In genomic region chr19:6204265-6204664, GRCm38 (mm10) we compare ENCODE assay signal across 25 mouse cellular contexts. TPM values are rescaled to one million over a fixed set of nuclear protein-coding genes. Genes with fewer than 3 reads are reported as not detected.
DNase-seq lines count a peak whose midpoint lies in the region; ATAC-seq and TF ChIP-seq lines count a peak whose summit lies in the region.
"Had no signal": no experiment of that assay in that cellular context is flagged by ENCODE, and none has a peak within 500 bp of the region (broad histone marks: within the 10 kb centered on the region; RNA-seq: fewer than 3 reads in every experiment).

No protein-coding gene starts in this region.

- no peaks in the 10 kb centered on the region for H3K36me3 ChIP-seq in intestine, embryonic 15.5 days
- no peaks in the 10 kb centered on the region for H3K36me3 ChIP-seq in intestine, embryonic 16.5 days (ENCODE audit: control insufficient read depth, insufficient read depth, low read length)
- H3K36me3 ChIP-seq in intestine, postnatal 0 days (ENCODE audit: control insufficient read depth, insufficient read depth) = no peaks in the 10 kb centered on the region
- no peaks in the 10 kb centered on the region for H3K36me3 ChIP-seq in stomach, postnatal 0 days (ENCODE audit: control insufficient read depth, insufficient read depth, low read length)
- no peaks in the 10 kb centered on the region for H3K36me3 ChIP-seq in midbrain, embryonic 16.5 days (ENCODE audit: control insufficient read depth, insufficient read depth, low read length)
- no peaks in the 10 kb centered on the region for H3K36me3 ChIP-seq in midbrain, postnatal 0 days (ENCODE audit: insufficient read depth, low read length)
- H3K36me3 ChIP-seq in lung, postnatal 0 days (ENCODE audit: insufficient read depth, low read length) = no peaks in the 10 kb centered on the region
- H3K36me3 ChIP-seq: G1E had no signal

- TF ChIP-seq CTCF in intestine, postnatal 0 days (IDR thresholded peaks at IDR 0.05; ENCODE audit: low read depth) = no peak
- no peak for TF ChIP-seq CTCF in stomach, postnatal 0 days (IDR thresholded peaks at IDR 0.05; ENCODE audit: low read depth)
- TF ChIP-seq CTCF in midbrain, postnatal 0 days (IDR thresholded peaks at IDR 0.05) = no peak
- TF ChIP-seq CTCF in lung, postnatal 0 days (IDR thresholded peaks at IDR 0.05) = no peak

- no peak overlapping the region for H3K9ac ChIP-seq in intestine, embryonic 15.5 days
- no peak overlapping the region for H3K9ac ChIP-seq in intestine, embryonic 16.5 days (ENCODE audit: low read depth, low read length)
- no peak overlapping the region for H3K9ac ChIP-seq in intestine, postnatal 0 days (ENCODE audit: low read depth, low read length)
- no peak overlapping the region for H3K9ac ChIP-seq in stomach, postnatal 0 days (ENCODE audit: low read length)
- no peak overlapping the region for H3K9ac ChIP-seq in midbrain, embryonic 16.5 days (ENCODE audit: low read depth, low read length)
- H3K9ac ChIP-seq in midbrain, postnatal 0 days (replicated peaks; ENCODE audit: low read length, poor library complexity, severe bottlenecking) = no peak overlapping the region
- no peak overlapping the region for H3K9ac ChIP-seq in lung, postnatal 0 days (replicated peaks; ENCODE audit: low read depth)

- no peaks in the 10 kb centered on the region; the same call in 1 of the 2 replicates for H3K4me1 ChIP-seq in intestine, embryonic 15.5 days (replicated peaks)
- H3K4me1 ChIP-seq in intestine, embryonic 16.5 days (ENCODE audit: control insufficient read depth, insufficient read depth, low read length) = peaks cover 2% of the 10 kb centered on the region; the same call in 1 of the 2 replicates
- peaks cover 3% of the 10 kb centered on the region; the same call in 1 of the 2 replicates for H3K4me1 ChIP-seq in intestine, postnatal 0 days (replicated peaks; ENCODE audit: control insufficient read depth, insufficient read depth, low read length)
- no peaks in the 10 kb centered on the region for H3K4me1 ChIP-seq in stomach, postnatal 0 days (replicated peaks; ENCODE audit: control insufficient read depth, insufficient read depth)
- H3K4me1 ChIP-seq in midbrain, embryonic 16.5 days (ENCODE audit: control insufficient read depth, insufficient read depth, low read length) = no peaks in the 10 kb centered on the region
- H3K4me1 ChIP-seq in midbrain, postnatal 0 days (ENCODE audit: insufficient read depth, low read length) = no peaks in the 10 kb centered on the region
- H3K4me1 ChIP-seq in lung, postnatal 0 days (ENCODE audit: insufficient read depth, low read depth, low read length) = no peaks in the 10 kb centered on the region

- H3K9me3 ChIP-seq in intestine, embryonic 15.5 days = no peaks in the 10 kb centered on the region
- no peaks in the 10 kb centered on the region for H3K9me3 ChIP-seq in intestine, embryonic 16.5 days (ENCODE audit: control insufficient read depth, low read length)
- H3K9me3 ChIP-seq in intestine, postnatal 0 days (ENCODE audit: control insufficient read depth) = no peaks in the 10 kb centered on the region
- no peaks in the 10 kb centered on the region for H3K9me3 ChIP-seq in stomach, postnatal 0 days (ENCODE audit: control insufficient read depth, low read length)
- H3K9me3 ChIP-seq in midbrain, embryonic 16.5 days (replicated peaks; ENCODE audit: control insufficient read depth, low read length, poor library complexity, severe bottlenecking) = no peaks in the 10 kb centered on the region
- no peaks in the 10 kb centered on the region for H3K9me3 ChIP-seq in midbrain, postnatal 0 days (ENCODE audit: low read length)
- no peaks in the 10 kb centered on the region for H3K9me3 ChIP-seq in lung, postnatal 0 days (ENCODE audit: low read length)
- H3K9me3 ChIP-seq: G1E had no signal

- DNase-seq in stomach, postnatal 0 days (ENCODE audit: low spot score) = peak; percentile 41
- no peak for DNase-seq in midbrain, postnatal 0 days (ENCODE audit: low spot score)
- DNase-seq in cerebellum, postnatal 25 days = no peak
- DNase-seq in lung, postnatal 0 days (ENCODE audit: low spot score) = no peak
- DNase-seq: adrenal gland, adult 2 months; adrenal gland, adult 8-10 months; adrenal gland, postnatal 10 days; adrenal gland, postnatal 14 days; adrenal gland, postnatal 25 days; adrenal gland, postnatal 36 days; B cell, adult 2 months; cerebellum, adult 11 months; cerebellum, adult 11-12 months had no signal

- H3K27me3 ChIP-seq in intestine, embryonic 15.5 days (replicated peaks) = no peaks in the 10 kb centered on the region
- H3K27me3 ChIP-seq in intestine, embryonic 16.5 days (replicated peaks; ENCODE audit: control insufficient read depth, insufficient read depth, low read length) = no peaks in the 10 kb centered on the region
- H3K27me3 ChIP-seq in intestine, postnatal 0 days (replicated peaks; ENCODE audit: control insufficient read depth, insufficient read depth, low read length) = no peaks in the 10 kb centered on the region
- no peaks in the 10 kb centered on the region for H3K27me3 ChIP-seq in stomach, postnatal 0 days (ENCODE audit: control insufficient read depth, insufficient read depth, low read length)
- H3K27me3 ChIP-seq in midbrain, embryonic 16.5 days (ENCODE audit: control insufficient read depth, insufficient read depth, low read depth, low read length) = no peaks in the 10 kb centered on the region
- no peaks in the 10 kb centered on the region for H3K27me3 ChIP-seq in midbrain, postnatal 0 days (ENCODE audit: insufficient read depth, low read length)
- no peaks in the 10 kb centered on the region for H3K27me3 ChIP-seq in lung, postnatal 0 days (replicated peaks; ENCODE audit: insufficient read depth, low read length)
- H3K27me3 ChIP-seq: CH12.LX had no signal

- WGBS in intestine, embryonic 15.5 days = 57% methylated on average over 2 of the region's 2 CpGs
- WGBS in intestine, embryonic 16.5 days = 65% methylated on average over 2 of the region's 2 CpGs
- WGBS in intestine, postnatal 0 days = 43% methylated on average over 2 of the region's 2 CpGs
- whole genome bisulfite sequencing in stomach, postnatal 0 days = 67% methylated on average over 2 of the region's 2 CpGs
- WGBS in midbrain, embryonic 16.5 days = 88% methylated on average over 2 of the region's 2 CpGs
- 84% methylated on average over 2 of the region's 2 CpGs for WGBS in midbrain, postnatal 0 days
- WGBS in lung, postnatal 0 days = 67% methylated on average over 2 of the region's 2 CpGs

- no peak overlapping the region for H3K27ac ChIP-seq in intestine, embryonic 15.5 days
- no peak overlapping the region; the same call in 1 of the 2 replicates for H3K27ac ChIP-seq in intestine, embryonic 16.5 days (ENCODE audit: low read length)
- no peak overlapping the region for H3K27ac ChIP-seq in intestine, postnatal 0 days (ENCODE audit: low read depth, low read length)
- H3K27ac ChIP-seq in stomach, postnatal 0 days (replicated peaks) = no peak overlapping the region
- no peak overlapping the region for H3K27ac ChIP-seq in midbrain, embryonic 16.5 days (ENCODE audit: low read length)
- H3K27ac ChIP-seq in midbrain, postnatal 0 days (ENCODE audit: low read depth, low read length) = no peak overlapping the region
- H3K27ac ChIP-seq in lung, postnatal 0 days (ENCODE audit: low read length) = no peak overlapping the region

- H3K4me2 ChIP-seq in intestine, embryonic 15.5 days (replicated peaks) = no peak overlapping the region
- no peak overlapping the region for H3K4me2 ChIP-seq in intestine, embryonic 16.5 days (ENCODE audit: low read depth, low read length)
- H3K4me2 ChIP-seq in intestine, postnatal 0 days (replicated peaks; ENCODE audit: low read depth) = no peak overlapping the region
- H3K4me2 ChIP-seq in stomach, postnatal 0 days (replicated peaks; ENCODE audit: low read depth) = no peak overlapping the region
- H3K4me2 ChIP-seq in midbrain, embryonic 16.5 days (ENCODE audit: low read length) = no peak overlapping the region
- no peak overlapping the region for H3K4me2 ChIP-seq in midbrain, postnatal 0 days (ENCODE audit: low read depth, low read length, poor library complexity, severe bottlenecking)
- no peak overlapping the region for H3K4me2 ChIP-seq in lung, postnatal 0 days (replicated peaks; ENCODE audit: low read depth, low read length)

- peak; percentile 66; the same call in 1 of the 2 replicates for ATAC-seq in intestine, embryonic 15.5 days
- peak; percentile 66 for ATAC-seq in intestine, embryonic 16.5 days
- ATAC-seq in intestine, postnatal 0 days = peak; percentile 74
- peak; percentile 75; the same call in 1 of the 2 replicates for ATAC-seq in stomach, postnatal 0 days (ENCODE audit: low FRiP score, low TSS enrichment)
- ATAC-seq in midbrain, embryonic 16.5 days = no peak
- no peak for ATAC-seq in midbrain, postnatal 0 days (ENCODE audit: low FRiP score)
- ATAC-seq in lung, postnatal 0 days = no peak
- ATAC-seq: activated CD4-positive, CD25-positive, alpha-beta regulatory T cell, adult 4 months; CD4-positive, CD25-positive, alpha-beta regulatory T cell, adult 4 months; Patski had no signal

- TF ChIP-seq EP300 in stomach, postnatal 0 days (optimal IDR thresholded peaks at IDR 0.05) = no peak
- TF ChIP-seq EP300 in lung, postnatal 0 days (IDR thresholded peaks at IDR 0.05) = no peak

- no peak overlapping the region for H3K4me3 ChIP-seq in intestine, embryonic 15.5 days (replicated peaks)
- H3K4me3 ChIP-seq in intestine, embryonic 16.5 days (ENCODE audit: low read length) = no peak overlapping the region
- H3K4me3 ChIP-seq in intestine, postnatal 0 days (ENCODE audit: low read depth, low read length) = no peak overlapping the region
- no peak overlapping the region for H3K4me3 ChIP-seq in stomach, postnatal 0 days (ENCODE audit: low read depth, low read length)
- H3K4me3 ChIP-seq in midbrain, embryonic 16.5 days (ENCODE audit: low read depth, low read length) = no peak overlapping the region
- H3K4me3 ChIP-seq in midbrain, postnatal 0 days (ENCODE audit: low read depth, low read length) = no peak overlapping the region
- H3K4me3 ChIP-seq in lung, postnatal 0 days (ENCODE audit: low read depth, low read length) = no peak overlapping the region

RNA-seq across cellular contexts. Expression of gene Majin, which starts 20.1 kb away (rescaled TPM):
- not detected in 2 replicates for polyA plus RNA-seq in intestine, embryonic 15.5 days (2015; fragmentation: Nextera tagmentation; extraction: Ambion mirVana)
- polyA plus RNA-seq in intestine, embryonic 16.5 days (2015; fragmentation: Nextera tagmentation; extraction: Ambion mirVana) = not detected in 2 replicates
- 0.20 TPM in 1 of 2 replicates, not detected in the other for polyA plus RNA-seq in intestine, postnatal 0 days (2015; fragmentation: Nextera tagmentation; extraction: Ambion mirVana)
- 0.11 TPM in 1 of 2 replicates, not detected in the other for polyA plus RNA-seq in stomach, postnatal 0 days (2015; fragmentation: Nextera tagmentation; extraction: Ambion mirVana)
- not detected in 2 replicates for polyA plus RNA-seq in midbrain, embryonic 16.5 days (2015; fragmentation: Nextera tagmentation; extraction: Ambion mirVana)
- total RNA-seq in midbrain, postnatal 0 days (2014; rRNA removed) = not detected in 2 replicates
- polyA plus RNA-seq in midbrain, postnatal 0 days (2015; fragmentation: Nextera tagmentation; extraction: Ambion mirVana) = 0.16 and 0.18 TPM in 2 replicates
- polyA plus RNA-seq in lung, postnatal 0 days (2015; fragmentation: Nextera tagmentation; extraction: Ambion mirVana) = 0.10 TPM in 1 of 2 replicates, not detected in the other
- total RNA-seq: CH12.LX, MEL had no signal
- polyA plus RNA-seq: brain, embryonic 14.5 days; C2C12; G1E; Patski had no signal

RNA-seq across cellular contexts. Expression of gene Gpha2, which starts 21.9 kb away (rescaled TPM):
- polyA plus RNA-seq in intestine, embryonic 15.5 days (2015; fragmentation: Nextera tagmentation; extraction: Ambion mirVana) = 0.39 and 0.41 TPM in 2 replicates
- polyA plus RNA-seq in intestine, embryonic 16.5 days (2015; fragmentation: Nextera tagmentation; extraction: Ambion mirVana) = 0.23 and 0.65 TPM in 2 replicates
- 0.26 and 0.34 TPM in 2 replicates for polyA plus RNA-seq in intestine, postnatal 0 days (2015; fragmentation: Nextera tagmentation; extraction: Ambion mirVana)
- 0.17 and 0.46 TPM in 2 replicates for polyA plus RNA-seq in stomach, postnatal 0 days (2015; fragmentation: Nextera tagmentation; extraction: Ambion mirVana)
- polyA plus RNA-seq in midbrain, embryonic 16.5 days (2015; fragmentation: Nextera tagmentation; extraction: Ambion mirVana) = not detected in 2 replicates
- not detected in 2 replicates for total RNA-seq in midbrain, postnatal 0 days (2014; rRNA removed)
- 0.31 TPM in 1 of 2 replicates, not detected in the other for polyA plus RNA-seq in midbrain, postnatal 0 days (2015; fragmentation: Nextera tagmentation; extraction: Ambion mirVana)
- polyA plus RNA-seq in lung, postnatal 0 days (2015; fragmentation: Nextera tagmentation; extraction: Ambion mirVana) = 0.49 and 0.55 TPM in 2 replicates
- total RNA-seq: CH12.LX, G1E, MEL had no signal
- polyA plus RNA-seq: activated CD4-positive, CD25-positive, alpha-beta regulatory T cell, adult 4 months; CD4-positive, CD25-positive, alpha-beta regulatory T cell, adult 4 months; G1E had no signal

RNA-seq across cellular contexts. Expression of gene Ppp2r5b, which starts 31.4 kb away (rescaled TPM):
- polyA plus RNA-seq in intestine, embryonic 15.5 days (2015; fragmentation: Nextera tagmentation; extraction: Ambion mirVana) = 21.2 and 22.3 TPM in 2 replicates
- 21.0 and 23.5 TPM in 2 replicates for polyA plus RNA-seq in intestine, embryonic 16.5 days (2015; fragmentation: Nextera tagmentation; extraction: Ambion mirVana)
- polyA plus RNA-seq in intestine, postnatal 0 days (2015; fragmentation: Nextera tagmentation; extraction: Ambion mirVana) = 15.2 and 17.1 TPM in 2 replicates
- polyA plus RNA-seq in stomach, postnatal 0 days (2015; fragmentation: Nextera tagmentation; extraction: Ambion mirVana) = 14.7 and 15.0 TPM in 2 replicates
- 149 and 165 TPM in 2 replicates for polyA plus RNA-seq in midbrain, embryonic 16.5 days (2015; fragmentation: Nextera tagmentation; extraction: Ambion mirVana)
- 248 and 256 TPM in 2 replicates for total RNA-seq in midbrain, postnatal 0 days (2014; rRNA removed)
- polyA plus RNA-seq in midbrain, postnatal 0 days (2015; fragmentation: Nextera tagmentation; extraction: Ambion mirVana) = 177 and 189 TPM in 2 replicates
- polyA plus RNA-seq in lung, postnatal 0 days (2015; fragmentation: Nextera tagmentation; extraction: Ambion mirVana) = 20.2 and 21.6 TPM in 2 replicates

RNA-seq across cellular contexts. Expression of gene Atg2a, which starts 37.2 kb away (rescaled TPM):
- 6.9 and 8.7 TPM in 2 replicates for polyA plus RNA-seq in intestine, embryonic 15.5 days (2015; fragmentation: Nextera tagmentation; extraction: Ambion mirVana)
- 7.4 and 8.4 TPM in 2 replicates for polyA plus RNA-seq in intestine, embryonic 16.5 days (2015; fragmentation: Nextera tagmentation; extraction: Ambion mirVana)
- 3.6 and 4.0 TPM in 2 replicates for polyA plus RNA-seq in intestine, postnatal 0 days (2015; fragmentation: Nextera tagmentation; extraction: Ambion mirVana)
- 4.8 and 6.0 TPM in 2 replicates for polyA plus RNA-seq in stomach, postnatal 0 days (2015; fragmentation: Nextera tagmentation; extraction: Ambion mirVana)
- polyA plus RNA-seq in midbrain, embryonic 16.5 days (2015; fragmentation: Nextera tagmentation; extraction: Ambion mirVana) = 12.9 and 15.5 TPM in 2 replicates
- 34.3 and 38.2 TPM in 2 replicates for total RNA-seq in midbrain, postnatal 0 days (2014; rRNA removed)
- 9.6 and 9.7 TPM in 2 replicates for polyA plus RNA-seq in midbrain, postnatal 0 days (2015; fragmentation: Nextera tagmentation; extraction: Ambion mirVana)
- 5.1 and 5.9 TPM in 2 replicates for polyA plus RNA-seq in lung, postnatal 0 days (2015; fragmentation: Nextera tagmentation; extraction: Ambion mirVana)

Comparison
In these comparisons a context has a peak if more than half of its experiments do, and no peak if none do; other contexts are left out.
1. ATAC-seq: peak in intestine, embryonic 15.5 days (single experiment), intestine, embryonic 16.5 days (single experiment), intestine, postnatal 0 days (single experiment) and stomach, postnatal 0 days (single experiment); none in midbrain, embryonic 16.5 days (single experiment), midbrain, postnatal 0 days (single experiment) and lung, postnatal 0 days (single experiment).